Mouse (Mus musculus): ENCODE data around the gene Ptgis. TPM values are rescaled to one million over a fixed set of nuclear protein-coding genes. Genes with fewer than 3 reads are reported as not detected.

Ptgis gene
- total RNA-seq, 2 experiments from 2014 or later = 3.4 to 3.7 TPM

GRCm38 (mm10) chr2:167167515-167168212 lies 72.7 kb downstream of the Ptgis start:
- no peak for DNase-seq
- intact Hi-C loops (cut with DNase I) = no loop called here

GRCm38 (mm10) chr2:167163600-167163999 lies 76.8 kb downstream of the Ptgis start:
- no peak for DNase-seq
- intact Hi-C loops (cut with DNase I) = no loop called here

GRCm38 (mm10) chr2:167163134-167163533 lies 77.3 kb downstream of the Ptgis start:
- DNase-seq = no peak
- intact Hi-C loops (cut with DNase I) = no loop called here

- DNase-seq = peak; percentile 36 to 40
These were observed 77.8 kb downstream of the Ptgis start for GRCm38 (mm10) chr2:167162516-167163021.

GRCm38 (mm10) chr2:167159721-167160120 lies 80.7 kb downstream of the Ptgis start:
- no peak for DNase-seq
- intact Hi-C loops (cut with DNase I) = no loop called here

More at GRCm38 (mm10) chr2:167162516-167163021, 77.8 kb downstream of the Ptgis start:
- intact Hi-C loops (cut with DNase I) = no loop called here

- intact Hi-C loops (cut with DNase I) = no loop called here
These were observed 81.6 kb downstream of the Ptgis start for GRCm38 (mm10) chr2:167158780-167159179.

GRCm38 (mm10) chr2:167156118-167156715 lies 84.2 kb downstream of the Ptgis start:
- intact Hi-C loops (cut with DNase I) = no loop called here
- no peak for DNase-seq

More at GRCm38 (mm10) chr2:167158780-167159179, 81.6 kb downstream of the Ptgis start:
- no peak for DNase-seq

GRCm38 (mm10) chr2:167155541-167155973 lies 84.8 kb downstream of the Ptgis start:
- intact Hi-C loops (cut with DNase I) = no loop called here
- no peak for DNase-seq

GRCm38 (mm10) chr2:167150880-167151279 lies 89.5 kb downstream of the Ptgis start:
- intact Hi-C loops (cut with DNase I) = no loop called here
- DNase-seq = no peak

GRCm38 (mm10) chr2:167150135-167150534 lies 90.3 kb downstream of the Ptgis start:
- intact Hi-C loops (cut with DNase I) = no loop called here
- DNase-seq = no peak

GRCm38 (mm10) chr2:167149035-167149434 lies 91.4 kb downstream of the Ptgis start:
- intact Hi-C loops (cut with DNase I) = no loop called here
- DNase-seq = no peak

GRCm38 (mm10) chr2:167147708-167148107 lies 92.7 kb downstream of the Ptgis start:
- intact Hi-C loops (cut with DNase I) = no loop called here
- DNase-seq = no peak

- no peak for DNase-seq
- intact Hi-C loops (cut with DNase I) = no loop called here
These were observed 94.5 kb downstream of the Ptgis start for GRCm38 (mm10) chr2:167145904-167146303.

GRCm38 (mm10) chr2:167144439-167145307 lies 95.7 kb downstream of the Ptgis start:
- intact Hi-C loops (cut with DNase I) = no loop called here
- DNase-seq = no peak

- DNase-seq = no peak
- intact Hi-C loops (cut with DNase I) = no loop called here
These were observed 96.5 kb downstream of the Ptgis start for GRCm38 (mm10) chr2:167143914-167144313.

- DNase-seq = no peak
- intact Hi-C loops (cut with DNase I) = no loop called here
These were observed 98.1 kb downstream of the Ptgis start for GRCm38 (mm10) chr2:167142282-167142681.

GRCm38 (mm10) chr2:167141810-167142209 lies 98.6 kb downstream of the Ptgis start:
- DNase-seq = no peak
- intact Hi-C loops (cut with DNase I) = no loop called here

Measured in gastrocnemius, postnatal 36 days (tissue).